Mouse (Mus musculus) lung, adult 2 months (tissue): Measurements from ENCODE around the gene Setd1a.

Experiments used
- CTCF ChIP-seq: fragments of 200-500 bp; IDR thresholded peaks from 2 replicates; pipeline ENCODE4 v1.5.1; 2011; ENCODE audit warnings: mild to moderate bottlenecking, low read length, control low read depth; ENCODE audit not compliant: insufficient read depth
- POLR2A ChIP-seq: fragments of 200-500 bp; IDR thresholded peaks from 2 replicates; pipeline ENCODE4 v1.6.1; 2011; ENCODE audit warnings: low read depth, mild to moderate bottlenecking, control low read depth, low read length, borderline replicate concordance; ENCODE audit errors: extremely low read depth

GRCm38 (mm10) chr7:127835550-127835949 is 59.1 kb downstream of the Setd1a start:
- no peak for TF ChIP-seq POLR2A
- no peak for TF ChIP-seq CTCF
